Mouse (Mus musculus) ES-E14 (cell line): ENCODE measurements around the gene Naaa. TPM values are rescaled to one million over a fixed set of nuclear protein-coding genes. Genes with fewer than 3 reads are reported as not detected.

ENCODE experiments used
- DNase-seq: peaks from one replicate; pipeline ENCODE4 v3.0.0-alpha.2; 2013; ENCODE audit warnings: low read depth, low spot score
- H3K27ac ChIP-seq: 2 replicates; pipeline ENCODE4 v1.5.1; 2012; ENCODE audit warnings: low read depth, mild to moderate bottlenecking, low read length, moderate library complexity, mixed read lengths; ENCODE audit not compliant: poor library complexity, insufficient read depth, severe bottlenecking
- H3K36me3 ChIP-seq: 2 replicates; pipeline ENCODE4 v1.6.1; 2012; ENCODE audit warnings: mild to moderate bottlenecking, low read length, moderate library complexity, mixed read lengths; ENCODE audit not compliant: control insufficient read depth, poor library complexity, insufficient read depth, severe bottlenecking
- H3K4me1 ChIP-seq, 2 experiments: fragments of 150-350 bp in 1 of 2; sonication (generic) in 1 of 2; 2 replicates each; pipeline ENCODE4 v1.6.1; 2012; ENCODE audit warnings: low read length in 2 of 2, mild to moderate bottlenecking in 1 of 2, mixed read lengths in 1 of 2; ENCODE audit not compliant: control insufficient read depth in 2 of 2, insufficient read depth in 2 of 2, poor library complexity in 1 of 2
- H3K4me3 ChIP-seq, 2 experiments: fragments of 150-350 bp in 1 of 2; sonication (generic) in 1 of 2; 2 replicates each; pipeline ENCODE4 v1.5.1; 2012; ENCODE audit warnings: low read length in 2 of 2, low read depth in 1 of 2, mild to moderate bottlenecking in 1 of 2, mixed read lengths in 1 of 2; ENCODE audit not compliant: insufficient read depth in 1 of 2, poor library complexity in 1 of 2, severe bottlenecking in 1 of 2
- H3K9ac ChIP-seq: 2 replicates; pipeline ENCODE4 v1.6.1; 2012; ENCODE audit warnings: low read depth, mild to moderate bottlenecking, low read length, mixed read lengths; ENCODE audit not compliant: poor library complexity, insufficient read depth, severe bottlenecking
- H3K9me3 ChIP-seq: fragments of 150-350 bp; sonication (generic); 2 replicates; pipeline ENCODE4 v1.6.1; 2012; ENCODE audit warnings: low read depth, mild to moderate bottlenecking, low read length; ENCODE audit not compliant: control insufficient read depth, insufficient read depth
- CHD2 ChIP-seq: IDR thresholded peaks from 2 replicates; pipeline ENCODE4 v1.6.1; 2014; ENCODE audit warnings: mild to moderate bottlenecking, low read depth, low read length, inconsistent platforms
- HCFC1 ChIP-seq: IDR thresholded peaks from 2 replicates; pipeline ENCODE4 v1.6.1; 2012; ENCODE audit warnings: low read length, inconsistent platforms, borderline replicate concordance; ENCODE audit not compliant: insufficient read depth
- MAFK ChIP-seq: IDR thresholded peaks from 2 replicates; pipeline ENCODE4 v1.6.1; 2014; ENCODE audit warnings: mild to moderate bottlenecking, low read depth, low read length, inconsistent platforms; ENCODE audit not compliant: insufficient read depth
- ZC3H11A ChIP-seq: IDR thresholded peaks from 2 replicates; pipeline ENCODE4 v1.6.1; 2012; ENCODE audit warnings: low read depth, mild to moderate bottlenecking, inconsistent platforms, low read length, borderline replicate concordance
- ZNF384 ChIP-seq: IDR thresholded peaks from 2 replicates; pipeline ENCODE4 v1.6.1; 2012; ENCODE audit warnings: low read depth, low read length, inconsistent platforms
- in situ Hi-C, 2 experiments: fragments of 600-800 bp; cut with MboI; formaldehyde crosslinking; loops; one replicate each; pipeline ENCODE4 v1.15.1; 2025; ENCODE audit warnings: low sequenced_read_pairs in 2 of 2, inconsistent platforms in 1 of 2; ENCODE audit not compliant: unreplicated experiment in 2 of 2
- total RNA-seq: library from RNA; depleted of rRNA; stranded (reverse); fragments of 300-350 nt; gene quantifications from 2 replicates; pipeline ENCODE4 v1.2.3, GENCODE M21; 2012

Gene Naaa
- total RNA-seq, 1 experiment, result 9.8 TPM

DNA sequence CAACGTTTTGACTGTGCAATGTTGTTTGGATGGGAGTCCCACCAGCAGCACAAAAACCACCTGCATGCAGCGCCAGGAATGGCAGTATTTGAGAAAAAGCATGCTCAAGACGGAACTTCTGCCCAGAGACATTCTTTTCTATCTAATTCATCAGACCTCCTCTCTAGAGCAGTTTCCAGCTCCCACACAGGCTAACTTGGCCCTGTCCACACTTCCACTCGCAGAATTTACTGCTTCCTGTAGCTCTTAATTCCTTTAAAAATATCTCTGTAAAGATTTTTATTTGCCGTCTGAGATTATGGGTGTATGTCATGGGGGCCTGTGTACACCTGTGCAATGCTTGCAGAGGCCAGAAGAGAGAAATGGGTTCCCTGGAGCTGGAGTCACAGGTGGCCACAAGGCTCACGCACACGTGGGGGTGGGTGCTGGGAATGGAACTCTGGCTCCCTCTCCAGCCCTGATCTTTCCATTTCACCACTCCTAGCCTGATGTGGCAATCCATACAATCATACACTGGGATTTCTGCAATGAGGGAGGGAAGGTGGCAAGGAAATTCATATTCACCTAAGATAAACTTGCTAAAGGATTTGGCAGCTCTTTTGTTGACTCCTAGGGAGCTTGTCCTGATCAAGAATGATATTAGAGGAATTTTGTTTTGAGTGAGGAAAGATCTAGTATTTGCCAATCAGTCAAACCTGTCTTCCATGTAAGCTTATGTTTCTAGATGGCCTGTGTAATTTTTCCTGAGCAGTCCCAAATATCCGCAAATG is 43.8 kb upstream of the Naaa start:
- H3K9me3 ChIP-seq, result 0 out of 2 replicates have a peak, but pooled peaks cover 2% of the 10 kb centered on the region
- in situ Hi-C loops, result no loop called here
- DNase-seq, result no peak
- no peak overlapping the region for H3K9ac ChIP-seq
- H3K4me3 ChIP-seq, result no peak overlapping the region
- no peaks in the 10 kb centered on the region for H3K4me1 ChIP-seq
- H3K27ac ChIP-seq, result no peak overlapping the region
- TF ChIP-seq CHD2 (no peak), HCFC1 (no peak), ZNF384 (no peak), ZC3H11A (no peak)
- H3K36me3 ChIP-seq, result no peaks in the 10 kb centered on the region

DNA sequence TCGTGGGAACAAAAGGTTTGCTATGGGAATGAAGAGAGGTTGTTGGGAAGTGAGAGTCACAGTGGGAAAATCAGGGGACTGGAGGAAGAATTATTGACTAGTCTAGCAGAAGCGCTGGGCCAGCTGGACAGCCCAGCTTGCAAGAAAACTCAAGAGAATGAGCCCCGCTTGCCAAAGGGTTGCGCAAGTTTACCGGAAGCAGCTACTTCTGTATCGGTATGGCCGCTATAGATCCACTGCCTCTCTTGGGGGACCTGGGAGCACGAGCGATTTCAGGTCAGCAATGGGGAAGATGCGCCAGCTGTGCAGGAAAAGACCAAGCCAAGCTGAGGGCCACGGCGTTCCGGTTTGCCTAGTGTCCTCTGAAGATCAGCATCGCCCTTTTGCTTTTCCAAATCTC is 40.6 kb upstream of the Naaa start:
- in situ Hi-C loops, result no loop called here
- Histone ChIP-seq H3K4me1 (no peaks in the 10 kb centered on the region), H3K27ac (no peak overlapping the region), H3K9me3 (0 out of 2 replicates have a peak, but pooled peaks cover 2% of the 10 kb centered on the region), H3K4me3 (no peak overlapping the region), H3K9ac (no peak overlapping the region), H3K36me3 (no peaks in the 10 kb centered on the region)
- DNase-seq, result no peak
- TF ChIP-seq ZNF384 (no peak), ZC3H11A (no peak), HCFC1 (no peak), CHD2 (no peak), MAFK (no peak)

DNA sequence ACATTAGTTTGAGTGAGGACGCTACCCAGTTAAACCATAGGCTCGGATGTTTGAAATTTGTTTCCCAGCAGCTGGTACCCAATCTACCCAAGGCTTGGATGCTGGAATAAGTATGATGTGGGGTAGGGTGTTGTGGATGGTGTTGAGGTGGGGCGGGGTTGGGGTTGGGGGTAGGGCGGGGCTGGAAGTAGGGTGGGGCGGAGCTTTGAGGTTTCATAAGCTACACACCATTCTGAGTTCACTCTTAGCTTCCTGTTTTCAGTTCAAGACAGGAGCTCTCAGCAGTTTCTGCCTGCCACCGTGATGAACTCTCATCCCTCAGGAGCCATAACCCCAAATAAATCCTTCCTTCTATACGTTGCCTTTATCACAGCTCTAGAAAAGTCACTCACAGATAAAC is 40.1 kb upstream of the Naaa start:
- no peak for DNase-seq
- H3K9ac ChIP-seq, result no peak overlapping the region
- no peaks in the 10 kb centered on the region for H3K36me3 ChIP-seq
- no peaks in the 10 kb centered on the region for H3K4me1 ChIP-seq
- no peak overlapping the region for H3K27ac ChIP-seq
- no peak overlapping the region for H3K4me3 ChIP-seq
- TF ChIP-seq ZC3H11A, result no peak
- no peak for TF ChIP-seq HCFC1
- TF ChIP-seq MAFK, result no peak
- TF ChIP-seq CHD2, result no peak
- TF ChIP-seq ZNF384, result no peak
- H3K9me3 ChIP-seq, result 0 out of 2 replicates have a peak, but pooled peaks cover 2% of the 10 kb centered on the region
- in situ Hi-C loops, result no loop called here

DNA sequence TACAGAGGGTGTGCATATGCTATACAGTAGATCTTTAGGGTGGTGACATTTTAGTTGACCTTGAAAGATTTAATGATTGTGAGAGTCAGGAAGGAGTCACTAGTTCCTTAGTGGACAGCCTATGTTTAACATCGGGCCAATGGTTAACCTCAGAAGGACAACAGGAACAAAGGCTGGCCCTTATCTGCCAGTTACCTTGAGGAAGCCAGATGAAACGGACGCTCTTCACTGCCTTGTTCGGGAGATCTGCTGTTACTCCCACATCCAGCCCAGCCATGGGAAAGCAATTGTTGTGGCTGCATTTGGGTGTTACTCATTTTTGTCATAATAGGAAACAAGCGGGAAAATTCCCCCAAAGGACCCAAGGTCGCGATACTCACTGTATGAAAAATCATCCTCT is 35.8 kb upstream of the Naaa start:
- no peak overlapping the region for H3K27ac ChIP-seq
- peaks cover 0 to 2% of the 10 kb centered on the region in 2 experiments; a peak in 1 of 4 replicates for H3K4me1 ChIP-seq
- no peaks in the 10 kb centered on the region for H3K36me3 ChIP-seq
- in situ Hi-C loops, result no loop called here
- no peaks in the 10 kb centered on the region for H3K9me3 ChIP-seq
- no peak overlapping the region for H3K4me3 ChIP-seq
- DNase-seq, result no peak
- no peak overlapping the region for H3K9ac ChIP-seq
- TF ChIP-seq ZC3H11A (no peak), CHD2 (no peak), ZNF384 (no peak), HCFC1 (no peak), MAFK (no peak)
